Mouse (Mus musculus): ENCODE results near the gene Ubap1l.
A peak's percentile ranks its signal among the peaks of the same experiment; 100 is the strongest.

Gene Ubap1l

GRCm38 (mm10) chr9:65374468-65375162 is 13.8 kb downstream of the Ubap1l start:
- DNase-seq (ENCODE audit: low spot score in 2 of 2), result no peak

DNA sequence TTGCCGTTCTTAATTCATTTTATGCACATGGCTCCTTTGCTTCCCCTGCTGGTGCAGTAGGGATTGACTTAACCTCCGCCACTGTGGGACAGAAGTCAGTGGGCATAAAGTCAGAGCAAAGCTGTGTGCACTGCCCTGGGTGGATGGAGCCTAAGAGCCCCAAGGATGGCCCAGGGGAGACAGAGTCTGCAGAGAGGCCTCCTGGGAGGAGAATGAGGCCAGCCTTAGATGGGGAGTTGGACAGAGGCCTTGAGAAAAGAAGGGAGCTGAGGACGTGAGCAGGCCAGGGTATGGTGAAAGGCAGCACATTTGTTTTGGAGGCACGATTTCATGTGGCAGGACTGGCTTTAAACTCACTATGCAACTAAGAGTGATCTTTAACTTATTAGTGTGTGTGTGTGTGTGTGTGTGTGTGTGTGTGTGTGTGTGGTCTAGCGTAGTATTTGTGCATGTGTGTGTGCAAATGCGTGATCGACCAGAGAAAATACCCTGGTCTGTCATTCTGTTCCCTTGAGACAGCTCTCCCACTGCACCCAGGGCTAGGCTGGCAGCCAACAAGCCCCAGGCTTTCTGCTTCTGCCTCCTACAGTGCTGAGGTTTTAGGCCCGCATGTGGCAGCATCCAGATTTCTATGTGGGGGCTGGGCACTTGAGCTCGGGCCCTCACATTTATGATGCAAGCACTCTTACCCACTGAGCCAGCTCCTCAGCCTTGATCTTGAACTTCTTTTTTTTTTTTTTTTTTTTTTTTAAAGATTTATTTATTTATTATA is 14.5 kb downstream of the Ubap1l start:
- peak; percentile 51 to 54 for DNase-seq (ENCODE audit: low spot score in 2 of 2)

- no peak for DNase-seq (ENCODE audit: low spot score in 2 of 2)
Observed at GRCm38 (mm10) chr9:65381017-65381590, 20.3 kb downstream of the Ubap1l start.

DNA sequence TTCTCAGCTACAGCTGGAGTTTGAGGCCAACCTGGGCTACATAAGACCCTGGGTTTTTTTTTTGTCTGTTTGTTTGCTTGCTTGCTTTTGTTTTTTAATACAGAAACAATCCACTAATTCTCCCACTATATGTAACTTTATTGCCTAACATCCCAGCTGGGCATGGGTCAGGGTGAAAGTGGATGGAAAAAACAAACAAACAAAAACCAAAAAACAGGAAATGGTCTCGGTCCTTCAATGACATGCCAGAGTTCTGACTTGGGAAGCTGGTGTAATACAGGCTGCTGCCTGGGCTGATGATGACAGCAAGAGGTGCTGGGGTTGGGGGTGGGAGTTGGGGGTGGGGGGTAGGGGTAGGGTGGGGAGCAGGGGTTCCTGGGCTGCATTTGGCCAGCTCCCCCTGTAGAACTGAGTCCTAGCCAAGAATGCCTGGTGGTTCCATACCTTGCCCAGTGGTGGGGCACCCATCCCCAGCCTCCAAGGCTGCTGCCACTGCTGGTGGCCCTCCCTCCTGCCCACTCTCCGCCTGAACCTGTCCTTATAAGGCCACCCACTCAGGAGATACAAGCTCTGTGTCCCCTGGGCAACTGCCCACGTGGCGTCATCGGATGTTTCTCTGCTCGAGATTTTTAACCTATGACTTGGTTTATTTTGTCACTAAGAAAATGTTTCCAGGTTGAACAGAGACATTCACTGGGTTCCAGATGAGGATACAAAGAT is 21.4 kb downstream of the Ubap1l start:
- DNase-seq (ENCODE audit: low spot score in 2 of 2), result no peak

DNA sequence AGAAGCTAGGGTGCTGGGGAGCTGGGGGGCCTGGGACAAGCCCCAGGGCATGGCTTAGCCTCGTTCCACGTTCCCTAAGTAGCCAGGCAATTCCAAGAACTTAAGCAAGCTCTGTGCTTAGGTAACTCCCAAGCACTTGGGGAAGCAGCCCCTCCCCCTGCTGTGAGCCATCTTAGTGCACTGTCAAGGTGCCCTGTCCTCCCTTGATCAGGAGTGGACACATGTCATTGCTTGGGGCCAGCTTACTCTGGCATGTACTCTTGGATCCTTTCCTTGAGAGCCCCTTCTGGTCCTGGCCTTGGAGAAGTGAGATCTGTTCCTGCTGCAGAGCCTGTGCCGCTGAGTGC is 21.9 kb downstream of the Ubap1l start:
- DNase-seq (ENCODE audit: low spot score in 2 of 2), result no peak

DNA sequence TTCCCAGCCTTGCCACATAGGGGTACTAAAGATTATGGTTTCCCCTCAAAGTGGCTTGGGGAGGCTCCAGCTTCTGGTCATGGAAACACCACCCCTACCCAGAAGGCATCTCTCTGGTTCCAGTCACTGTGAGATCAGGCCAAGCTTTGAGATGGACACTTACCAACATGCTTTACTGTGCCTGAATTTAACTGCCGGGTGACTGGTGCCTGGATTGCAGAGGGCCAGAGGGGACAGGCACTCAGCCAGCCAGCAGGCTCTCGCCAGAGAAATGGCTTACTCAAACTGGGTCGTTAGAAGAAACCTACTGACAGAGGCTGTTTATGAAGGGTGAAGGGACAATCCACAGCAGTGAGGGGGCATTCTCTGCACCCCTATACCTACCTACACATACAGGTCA is 23.4 kb downstream of the Ubap1l start:
- no peak for DNase-seq (ENCODE audit: low spot score in 2 of 2)

DNA sequence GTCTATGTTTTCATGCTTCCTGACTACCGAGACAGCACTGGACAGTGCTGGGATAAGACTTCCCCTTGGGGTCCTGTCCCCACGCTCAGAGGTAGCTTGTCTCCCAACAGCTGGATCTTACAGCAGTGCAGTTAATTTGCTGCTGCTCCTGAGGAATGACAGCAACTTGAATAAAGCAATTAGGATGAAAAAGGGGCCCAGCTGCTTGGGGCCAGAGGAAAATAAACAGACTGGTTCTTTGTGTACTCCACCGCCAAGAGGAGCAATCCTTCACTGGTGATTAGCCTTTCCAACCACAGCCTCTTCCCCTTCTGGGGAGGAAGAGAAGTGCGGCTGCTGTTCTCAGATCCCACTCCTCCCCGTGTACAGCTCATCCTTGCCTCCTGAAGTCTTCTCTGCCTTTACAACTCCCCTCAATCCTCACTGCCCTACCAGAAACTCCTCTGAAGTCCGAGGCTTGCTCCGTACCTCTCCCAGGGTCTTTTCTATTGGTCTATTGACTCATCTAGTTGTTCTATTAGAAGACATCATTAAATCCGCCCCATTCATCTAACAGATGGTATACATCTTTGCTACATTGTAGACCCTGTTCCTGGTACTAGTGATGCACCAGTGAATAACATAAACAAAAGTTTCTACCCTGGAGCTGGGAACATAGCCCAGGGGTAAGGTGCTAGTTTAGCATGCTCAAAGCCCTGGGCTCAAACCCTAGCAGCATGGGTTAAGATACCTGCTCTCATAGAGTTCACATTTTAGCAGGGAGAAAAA is 25.7 kb downstream of the Ubap1l start:
- no peak for DNase-seq (ENCODE audit: low spot score in 2 of 2)

DNA sequence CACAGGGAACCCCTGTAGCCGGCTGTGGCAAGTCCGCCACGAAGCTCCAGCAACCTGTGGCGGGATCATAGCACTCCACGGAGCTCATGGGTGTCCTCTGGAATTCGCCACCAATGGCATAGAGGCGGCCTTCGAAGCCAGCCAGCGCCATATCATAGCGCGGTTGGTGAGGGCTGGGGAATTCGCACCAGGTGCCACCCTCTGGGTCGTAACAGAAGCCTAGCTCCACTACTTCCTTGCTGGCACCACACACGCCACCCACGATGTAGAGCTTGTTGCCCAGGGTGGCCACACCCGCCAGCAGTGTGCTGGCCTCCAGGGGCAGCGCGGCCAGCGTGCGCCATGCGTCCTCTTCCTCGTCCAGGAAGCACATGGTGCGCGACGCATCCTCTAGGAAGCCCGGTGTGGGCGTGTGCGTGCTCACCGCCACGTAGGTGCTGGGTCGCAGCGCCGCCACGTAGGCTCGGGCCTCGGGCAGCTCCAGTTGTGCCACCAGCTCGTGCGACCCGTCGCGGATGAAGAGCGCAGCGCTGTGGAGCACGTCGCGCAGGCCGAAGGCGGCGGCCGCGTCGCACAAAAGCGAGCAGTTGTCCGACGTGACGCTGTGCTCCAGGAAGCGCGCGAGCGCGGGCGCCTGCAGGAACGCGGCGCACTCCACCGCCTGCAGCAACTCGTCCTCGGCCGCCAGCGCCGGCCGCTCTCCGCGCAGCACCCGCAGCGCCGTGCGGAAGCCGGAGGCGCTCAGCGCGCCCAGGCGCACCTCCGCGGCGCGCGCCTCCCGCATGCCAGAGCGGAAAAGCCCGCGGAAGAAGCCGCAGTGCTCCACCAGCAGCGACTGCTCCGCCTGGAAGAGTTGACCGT is 30.1 kb downstream of the Ubap1l start:
- DNase-seq (ENCODE audit: low spot score in 2 of 2), result no peak

DNA sequence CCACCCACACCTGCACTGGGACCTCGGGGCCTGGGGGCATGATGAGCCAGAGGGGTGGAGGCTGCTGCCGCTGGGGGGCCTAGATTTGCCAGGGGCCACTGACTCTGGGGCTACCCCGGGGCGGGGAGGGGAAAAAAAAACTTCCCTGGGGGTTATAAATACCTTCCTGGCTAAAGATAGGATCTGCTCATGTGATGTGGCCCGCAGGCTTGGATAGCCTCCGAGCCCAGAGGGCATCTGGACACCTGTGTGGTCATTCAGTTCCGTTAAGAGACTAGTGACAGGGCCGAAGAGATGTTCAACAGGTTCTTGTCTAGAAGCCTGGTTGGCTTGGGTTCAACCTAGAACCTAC is 30.7 kb downstream of the Ubap1l start, which contains the start of gene Kbtbd13:
Gene Kbtbd13 (minus strand): TSS at position 40 of the 352 bp plus-strand sequence.
- no peak for DNase-seq (ENCODE audit: low spot score in 2 of 2)

DNA sequence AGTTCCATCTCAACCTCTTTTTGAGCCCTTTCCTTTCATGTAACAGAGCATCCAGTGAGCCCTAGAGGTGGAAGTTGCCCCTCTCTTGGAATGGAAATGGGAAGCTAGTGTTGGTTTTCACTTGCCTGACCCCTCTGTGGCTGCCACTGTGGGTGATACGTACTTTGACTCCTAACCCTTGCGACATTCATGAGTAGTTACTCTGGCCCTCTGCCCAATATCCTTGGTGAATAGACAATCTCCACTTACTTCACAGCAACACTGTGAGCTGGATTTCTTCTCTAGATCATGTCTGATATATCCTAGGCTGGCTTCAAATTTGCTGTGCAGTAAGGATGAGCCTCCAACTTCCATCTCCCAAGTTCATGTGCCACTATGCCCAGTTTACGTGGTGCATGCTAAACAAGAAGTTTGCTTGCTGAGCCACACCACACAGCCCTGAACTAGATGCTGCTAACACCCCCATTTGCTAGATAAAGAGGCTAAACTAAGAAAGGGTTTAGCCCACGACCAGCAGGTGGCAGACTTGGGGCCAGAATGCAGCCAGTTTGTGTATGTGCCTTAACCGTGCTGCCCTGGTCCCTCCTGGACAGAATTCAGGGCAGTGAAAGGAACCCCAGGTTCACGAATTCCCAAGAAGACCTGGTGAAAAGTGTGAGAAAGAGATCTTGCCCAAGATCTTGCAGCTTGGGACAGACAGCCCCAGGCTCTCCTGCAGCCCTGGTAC is 32.0 kb downstream of the Ubap1l start:
- DNase-seq (ENCODE audit: low spot score in 2 of 2), result peak in 1 of 2 experiments; percentile 35

DNA sequence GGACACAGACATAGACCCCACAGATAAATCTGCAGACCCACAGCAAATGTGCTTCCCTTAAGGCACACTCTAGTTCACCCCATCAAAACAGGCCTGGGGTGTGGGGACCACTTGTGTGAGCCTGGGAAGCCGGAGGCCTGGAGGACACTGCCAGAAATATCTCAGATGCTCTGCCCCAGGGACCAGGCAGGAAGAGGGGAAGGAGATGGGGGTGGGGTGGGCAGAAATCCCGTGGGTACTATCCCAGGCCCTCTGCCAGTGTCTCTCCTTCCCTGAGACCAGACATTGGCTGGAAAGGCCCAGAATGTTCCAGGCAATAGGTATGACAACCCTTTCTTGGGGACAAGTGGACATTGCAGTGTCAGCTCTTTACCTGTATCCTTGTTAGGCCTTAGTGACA is 32.8 kb downstream of the Ubap1l start:
- DNase-seq (ENCODE audit: low spot score in 2 of 2), result no peak

DNA sequence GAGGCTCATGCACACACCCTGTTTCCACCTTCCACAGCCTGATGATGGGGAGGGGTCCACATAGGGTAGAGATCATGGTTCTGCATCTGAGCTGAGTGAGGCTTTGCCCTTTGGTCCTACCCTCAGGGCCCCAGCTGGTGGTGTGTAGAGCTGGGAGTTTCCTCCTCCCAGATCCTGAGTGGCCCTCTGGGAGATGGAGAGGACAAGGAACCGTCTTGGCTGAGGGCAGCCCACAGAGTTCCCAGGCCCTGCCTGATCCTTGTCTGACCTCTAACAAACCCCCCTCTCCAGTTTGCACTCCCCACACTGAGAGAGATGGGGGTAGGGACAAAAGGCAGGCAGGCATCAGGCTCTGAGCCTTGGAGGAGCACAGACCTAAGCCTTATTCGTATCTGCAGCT is 33.5 kb downstream of the Ubap1l start:
- DNase-seq (ENCODE audit: low spot score in 2 of 2), result no peak

DNA sequence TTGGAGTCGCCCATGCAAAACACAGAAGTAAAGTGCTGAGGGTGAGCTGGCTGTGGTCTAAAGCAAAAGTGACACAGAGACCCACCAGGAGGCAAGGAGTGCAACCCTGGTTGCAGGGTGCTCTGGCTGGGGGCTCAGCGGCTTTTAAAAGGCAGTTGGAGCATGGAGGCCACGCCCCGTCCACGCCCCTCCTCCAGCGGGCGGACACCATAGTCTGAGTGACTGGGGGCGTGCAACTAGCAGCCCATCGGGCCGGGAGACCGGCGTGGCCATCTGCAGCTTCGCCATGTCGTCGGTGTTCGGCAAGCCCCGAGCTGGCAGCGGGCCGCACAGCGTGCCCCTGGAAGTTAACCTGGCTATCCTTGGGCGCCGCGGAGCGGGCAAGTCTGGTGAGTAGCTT is 37.4 kb downstream of the Ubap1l start, which contains the start of gene Rasl12:
Gene Rasl12 (plus strand): TSS at position 228 of the 400 bp plus-strand sequence.
- DNase-seq (ENCODE audit: low spot score in 2 of 2), result peak; percentile 22 to 52

- no peak for DNase-seq (ENCODE audit: low spot score in 2 of 2)
Observed at GRCm38 (mm10) chr9:65399934-65400333, 39.1 kb downstream of the Ubap1l start.

- peak; percentile 46 to 52 for DNase-seq (ENCODE audit: low spot score in 2 of 2)
Observed at GRCm38 (mm10) chr9:65404331-65405183, 43.7 kb downstream of the Ubap1l start.

DNA sequence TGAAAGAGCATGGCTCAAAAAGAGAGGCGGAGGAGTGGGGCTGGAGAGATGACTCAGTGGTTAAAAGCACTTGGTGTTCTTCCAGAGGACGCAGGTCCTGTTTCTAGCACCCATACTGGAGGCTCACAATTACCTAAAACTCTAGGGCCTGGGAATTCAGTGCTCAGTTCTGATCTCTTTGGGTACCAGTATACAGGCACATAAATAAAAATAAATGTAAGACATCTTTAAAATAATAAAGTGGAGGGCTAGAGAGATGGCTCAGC is 44.3 kb downstream of the Ubap1l start:
- DNase-seq (ENCODE audit: low spot score in 2 of 2), result no peak

DNA sequence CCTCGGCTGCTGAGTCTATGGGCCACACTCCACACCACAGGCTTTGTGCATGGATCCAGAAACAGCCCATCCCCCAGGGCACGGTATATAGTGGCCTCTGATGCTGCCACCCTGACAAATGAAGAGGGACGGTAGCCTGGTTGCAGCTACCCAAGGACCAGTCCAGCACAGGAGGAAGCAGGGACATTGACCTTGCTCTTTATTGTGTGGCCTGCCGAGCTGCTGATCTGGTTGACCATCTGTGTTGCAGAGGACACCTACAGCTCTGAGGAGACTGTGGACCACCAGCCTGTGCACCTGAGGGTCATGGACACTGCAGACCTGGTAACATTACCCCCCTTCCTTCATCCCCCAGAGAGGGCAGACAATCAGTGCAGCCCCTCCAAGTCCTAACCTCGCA is 46.5 kb downstream of the Ubap1l start:
- no peak for DNase-seq (ENCODE audit: low spot score in 2 of 2)

- DNase-seq (ENCODE audit: low spot score in 2 of 2), result no peak
Observed at GRCm38 (mm10) chr9:65407861-65408260, 47.0 kb downstream of the Ubap1l start.

DNA sequence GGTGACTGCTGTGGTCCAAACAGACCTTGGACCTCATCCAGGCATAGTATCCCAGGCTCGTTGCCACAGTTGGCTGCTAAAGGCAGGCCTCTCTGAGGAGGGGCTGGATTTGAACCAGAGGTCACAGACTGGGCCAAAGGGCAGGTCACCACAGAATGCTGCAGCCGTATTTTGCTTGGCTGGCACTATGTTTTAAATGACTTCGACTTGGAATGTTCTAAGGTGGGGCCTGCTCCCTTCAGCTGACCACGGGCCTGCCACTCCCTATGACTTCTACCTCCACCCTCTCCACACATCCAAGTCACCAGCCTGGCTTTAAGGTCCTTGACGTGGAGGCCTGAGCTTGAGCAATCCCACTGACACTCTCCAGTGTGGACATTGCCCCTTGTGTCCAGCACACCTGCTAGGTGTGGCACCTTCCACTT is 48.0 kb downstream of the Ubap1l start:
- no peak for DNase-seq (ENCODE audit: low spot score in 2 of 2)

Data from frontal cortex, postnatal 14 days (tissue).